Mouse (Mus musculus): ENCODE data around the gene Slc25a22.

GRCm38 (mm10) chr7:141451928-141452327 is 14.2 kb upstream of the Slc25a22 start:
- TF ChIP-seq GATA1 (IDR thresholded peaks at IDR 0.05; ENCODE audit: borderline replicate concordance, low read length) (no peak), FLI1 (IDR thresholded peaks at IDR 0.05; ENCODE audit: low read length) (no peak)

All from megakaryocyte, embryonic 14.5 days (primary cell).